Mouse (Mus musculus): ENCODE data around the gene Cxcr5.

Cxcr5 gene

DNA sequence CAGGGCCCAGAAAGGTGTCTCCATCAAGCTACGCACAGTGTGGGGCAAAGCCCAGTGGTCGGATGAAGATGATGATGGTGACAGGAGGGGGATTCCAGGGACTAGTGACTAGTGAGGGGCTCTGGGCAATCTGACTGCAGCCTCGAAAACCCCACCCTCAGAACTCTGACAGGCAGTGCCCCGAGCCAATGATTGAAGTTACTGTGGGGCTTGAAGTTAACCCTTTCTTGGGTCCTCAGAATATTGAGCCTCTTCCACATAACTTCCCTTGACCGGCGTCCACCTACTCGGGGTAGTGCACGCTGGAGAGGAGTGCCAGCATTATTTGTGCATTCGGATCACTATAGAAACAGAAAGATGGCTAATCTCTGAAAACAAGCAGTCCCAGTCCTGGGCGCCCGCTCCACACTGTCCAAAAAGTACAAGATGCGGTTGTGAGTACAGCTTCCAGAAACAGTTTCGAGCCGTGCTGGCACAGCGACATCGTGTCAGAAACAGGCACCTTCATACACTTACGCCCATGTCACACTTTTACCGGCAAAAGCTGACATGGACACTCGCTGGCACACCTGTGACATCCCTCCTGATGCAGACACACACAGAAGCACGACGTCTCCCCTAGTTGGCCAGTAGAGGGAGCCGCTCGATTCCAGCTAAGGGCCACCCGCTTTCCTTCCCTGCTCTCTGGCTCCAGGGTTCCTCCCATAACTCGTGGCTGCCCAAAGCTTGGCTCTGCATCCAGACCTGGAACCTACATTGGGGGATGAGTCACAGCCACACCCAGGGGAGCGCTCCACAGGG lies 81.8 kb downstream of the Cxcr5 start:
- DNase-seq (ENCODE audit: low read depth), result peak; percentile 71

DNA sequence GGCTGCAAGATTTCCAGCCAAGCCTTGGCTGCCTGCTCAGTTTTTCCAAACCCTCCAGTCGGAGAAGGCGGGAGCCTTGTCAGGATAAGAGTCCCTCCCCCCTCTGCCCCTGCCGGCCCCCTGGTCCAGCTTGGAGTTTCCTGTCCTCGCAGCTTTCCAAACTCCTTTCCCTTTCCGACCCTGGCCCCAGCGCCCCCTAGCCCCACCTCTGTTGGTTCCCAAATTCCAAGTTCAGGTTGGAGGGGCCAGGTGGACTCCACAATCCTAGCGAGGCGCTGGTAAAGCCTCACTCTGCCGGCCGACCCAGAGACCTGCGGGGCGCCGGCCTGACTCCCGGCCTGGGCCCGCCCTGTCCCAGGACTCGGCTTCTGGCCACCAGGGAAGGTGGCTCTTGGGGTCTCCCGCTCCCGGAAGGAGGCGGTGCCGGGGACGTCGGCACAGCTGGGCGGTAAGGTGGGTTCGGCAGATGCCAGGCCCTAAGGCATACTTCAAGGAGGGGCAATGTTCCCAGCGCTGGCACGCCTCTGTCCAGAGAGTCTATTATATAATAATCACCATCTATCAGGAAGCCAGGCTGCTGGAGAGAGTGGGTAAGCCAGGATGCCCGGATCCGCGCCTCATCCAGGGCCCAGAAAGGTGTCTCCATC lies 82.6 kb downstream of the Cxcr5 start:
- no peak for DNase-seq (ENCODE audit: low read depth)

DNA sequence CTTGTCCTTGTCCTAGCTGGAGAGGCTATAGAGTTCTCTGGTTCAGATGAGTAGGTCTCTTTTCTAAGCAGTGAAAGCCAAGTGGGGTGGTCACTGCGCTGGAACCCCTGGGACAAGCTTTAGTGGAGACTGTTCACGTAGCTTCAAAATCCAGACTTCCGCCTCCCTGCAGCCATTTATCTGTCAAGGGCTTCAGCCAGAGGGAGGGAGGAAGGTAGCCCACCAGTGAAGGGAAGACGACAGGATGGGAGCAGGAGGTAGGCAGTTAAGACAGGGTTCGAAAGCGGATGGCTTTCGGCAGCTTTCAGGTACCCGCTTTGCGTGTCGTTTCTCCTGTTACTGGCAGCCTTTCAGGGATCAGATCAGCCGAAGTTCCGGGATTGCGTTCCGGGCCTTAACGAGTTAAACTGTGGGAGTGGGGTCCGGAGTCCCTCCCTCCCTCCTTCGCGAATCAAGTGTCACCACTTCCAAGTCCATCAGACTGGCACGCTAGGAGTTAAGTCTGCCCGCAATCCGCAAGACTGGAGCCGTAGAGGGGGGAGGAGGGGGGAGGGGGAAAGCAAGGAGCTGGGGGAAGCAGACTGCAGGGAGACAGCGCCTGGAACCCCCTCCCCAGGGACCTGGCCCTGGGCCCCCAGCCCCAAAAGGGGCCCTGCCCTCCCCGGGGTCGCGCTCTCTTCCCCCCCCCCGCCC lies 83.3 kb downstream of the Cxcr5 start:
- no peak for DNase-seq (ENCODE audit: low read depth)

DNA sequence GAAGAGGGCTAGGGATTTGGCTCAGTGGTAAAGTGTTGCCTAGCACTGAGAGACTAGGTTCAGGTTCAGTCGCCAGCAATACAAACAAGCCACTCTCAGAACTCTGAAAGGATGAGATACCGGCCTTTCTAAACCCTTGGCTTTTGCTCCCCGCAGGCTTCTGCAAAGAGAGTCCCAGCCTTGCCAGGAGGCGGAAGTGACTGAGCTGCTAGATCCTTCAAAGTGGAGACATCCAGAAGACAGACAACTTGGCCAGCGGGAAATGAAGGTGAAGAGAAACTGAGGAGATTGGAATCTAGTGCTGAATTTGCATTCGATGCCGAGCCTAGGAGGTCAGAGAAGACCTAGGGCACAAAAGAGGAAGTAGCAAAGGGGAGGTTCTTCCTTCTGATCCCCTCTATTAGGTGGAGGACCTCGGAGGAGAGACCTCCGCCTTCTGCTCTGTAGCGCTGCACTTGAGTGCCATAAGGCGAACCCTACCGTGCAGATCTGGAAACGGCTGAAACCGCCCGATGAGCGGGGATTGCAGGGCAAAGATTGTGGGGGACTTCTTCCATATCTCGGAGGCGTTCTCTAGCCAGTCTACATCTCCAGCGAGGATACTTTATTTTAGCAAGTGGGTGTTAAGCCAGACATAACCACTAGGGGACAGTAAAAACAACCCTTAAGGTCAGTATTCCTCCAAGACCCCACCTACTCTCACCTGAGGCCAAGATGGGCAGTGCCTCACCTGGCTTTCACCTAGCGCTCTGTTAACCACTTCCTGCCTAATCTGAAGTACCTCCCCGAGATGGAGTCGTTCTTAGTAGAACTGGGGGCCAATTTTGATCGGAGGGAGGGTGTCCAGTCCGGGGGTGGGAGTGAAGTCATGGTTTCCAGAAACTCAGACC lies 84.1 kb downstream of the Cxcr5 start:
- DNase-seq (ENCODE audit: low read depth), result peak; percentile 65

DNA sequence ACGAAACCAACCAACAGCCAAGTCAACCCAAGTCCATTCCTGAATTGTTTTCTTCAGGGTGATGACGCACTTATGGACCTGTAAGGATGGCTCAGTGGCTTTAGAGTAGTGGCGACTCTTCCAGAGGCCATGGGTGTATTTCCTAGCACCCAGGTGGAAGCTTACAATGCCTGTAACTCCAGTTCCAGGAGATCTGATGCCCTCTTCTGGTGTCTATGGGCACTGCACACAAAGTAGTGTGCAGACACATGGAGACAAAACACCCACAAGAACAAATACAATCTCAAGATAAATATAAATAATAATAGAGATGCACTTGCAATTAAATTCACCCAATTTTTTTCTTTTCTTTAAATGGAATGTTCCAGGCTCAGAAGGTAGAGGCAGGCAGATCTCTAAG lies 85.7 kb downstream of the Cxcr5 start:
- DNase-seq (ENCODE audit: low read depth), result no peak

DNA sequence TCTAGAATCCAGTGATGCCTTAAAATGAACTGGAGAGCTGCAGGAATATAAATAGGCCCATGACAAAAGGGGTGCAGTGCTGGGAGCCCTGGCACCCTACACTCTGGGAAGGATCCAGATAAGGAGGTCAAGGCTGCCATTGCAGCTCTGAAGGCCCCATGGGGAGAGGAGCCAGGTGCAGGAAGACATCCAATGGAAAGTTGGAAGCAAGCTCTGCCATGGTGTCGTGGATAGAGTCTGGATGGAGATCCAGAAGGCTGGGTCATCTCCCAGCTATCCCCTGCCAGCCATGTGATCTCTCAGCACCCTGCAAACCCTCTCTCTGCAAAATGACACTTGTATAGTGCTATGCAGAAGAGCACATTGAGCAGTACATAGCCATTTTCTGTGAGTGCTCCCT lies 87.3 kb downstream of the Cxcr5 start:
- no peak for DNase-seq (ENCODE audit: low read depth)

DNA sequence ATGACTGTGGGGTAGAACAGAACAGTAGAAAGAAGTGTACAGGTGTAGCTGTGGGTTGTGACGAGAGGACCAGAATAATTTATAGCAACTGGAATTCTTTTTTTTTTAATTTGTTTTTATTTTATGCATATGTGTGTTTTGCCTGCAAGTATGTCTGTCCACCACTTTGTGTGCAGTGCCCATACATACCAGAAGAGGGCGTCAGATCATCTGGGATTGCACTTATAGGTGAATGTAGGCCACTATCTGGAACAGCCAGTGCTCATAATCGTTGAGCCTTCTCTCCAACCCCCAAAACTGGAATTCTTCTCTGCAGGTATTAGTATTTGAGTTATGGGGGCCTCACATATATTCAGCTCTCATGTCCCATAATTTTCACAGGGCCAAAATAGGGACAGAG lies 88.5 kb downstream of the Cxcr5 start:
- DNase-seq (ENCODE audit: low read depth), result no peak

DNA sequence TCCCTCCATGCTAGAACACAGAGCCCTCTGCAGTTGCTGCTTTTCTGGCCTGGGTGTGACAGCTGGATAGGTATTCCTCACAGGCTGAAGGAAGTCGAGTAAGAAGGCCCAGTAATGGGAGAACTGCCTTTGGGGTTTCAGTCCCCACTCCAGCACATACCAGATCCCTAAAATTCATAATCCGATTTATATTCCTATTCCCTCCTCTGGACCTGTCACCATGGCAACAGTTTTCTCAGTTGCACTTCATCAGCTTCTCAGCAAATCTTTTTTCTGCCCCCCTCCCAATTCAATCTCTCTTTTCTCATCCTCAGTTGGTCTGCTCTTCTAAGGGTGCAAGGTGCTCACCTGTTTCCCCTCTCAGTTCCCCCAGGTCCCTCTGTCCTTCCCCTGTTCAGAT lies 92.9 kb downstream of the Cxcr5 start:
- DNase-seq (ENCODE audit: low read depth), result no peak

DNA sequence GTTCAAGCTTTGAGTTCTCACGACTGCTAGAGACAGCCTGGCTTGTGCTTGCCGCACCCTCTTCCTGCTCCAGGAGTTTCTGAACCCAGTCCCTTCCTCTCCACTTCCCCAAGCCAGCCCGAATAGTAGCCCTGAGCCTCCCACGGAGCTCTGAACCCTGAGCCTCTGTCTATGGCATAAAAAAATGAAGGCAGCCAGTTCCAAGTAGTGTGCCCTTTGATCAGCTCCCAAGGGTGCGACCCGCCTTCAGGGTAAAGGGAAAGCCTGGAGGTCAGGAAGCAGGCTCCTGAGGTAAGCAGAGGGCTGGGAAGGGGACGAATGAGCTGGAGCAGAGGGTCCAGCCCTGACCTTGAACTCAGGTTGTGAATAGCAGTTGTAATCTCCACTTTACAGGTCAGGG lies 93.5 kb downstream of the Cxcr5 start:
- no peak for DNase-seq (ENCODE audit: low read depth)

DNA sequence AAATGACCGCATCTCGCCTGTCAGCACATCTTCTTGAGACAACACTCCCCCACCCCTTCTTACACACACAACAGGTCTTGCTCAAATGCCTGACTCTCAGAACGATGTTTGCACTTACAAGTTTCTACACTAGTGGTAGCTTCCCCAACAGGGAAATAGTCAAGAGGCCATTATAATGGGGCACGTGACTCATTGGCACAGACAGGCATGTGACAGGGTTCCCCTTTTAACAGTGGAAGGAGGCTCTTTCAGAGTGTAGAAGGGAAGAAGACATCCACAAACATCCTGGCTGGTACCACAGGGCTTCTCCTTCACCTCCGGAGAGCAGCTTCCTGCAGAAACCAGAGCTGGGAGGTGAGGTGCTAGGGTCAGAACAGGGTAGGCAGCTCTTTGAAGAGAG lies 99.7 kb downstream of the Cxcr5 start:
- DNase-seq (ENCODE audit: low read depth), result no peak
